Mouse (Mus musculus): ENCODE data around the gene Rgs6. TPM values are rescaled to one million over a fixed set of nuclear protein-coding genes. Genes with fewer than 3 reads are reported as not detected.

The Rgs6 gene
- polyA plus RNA-seq, 1 experiment from 2014 or later = 17.7 TPM

DNA sequence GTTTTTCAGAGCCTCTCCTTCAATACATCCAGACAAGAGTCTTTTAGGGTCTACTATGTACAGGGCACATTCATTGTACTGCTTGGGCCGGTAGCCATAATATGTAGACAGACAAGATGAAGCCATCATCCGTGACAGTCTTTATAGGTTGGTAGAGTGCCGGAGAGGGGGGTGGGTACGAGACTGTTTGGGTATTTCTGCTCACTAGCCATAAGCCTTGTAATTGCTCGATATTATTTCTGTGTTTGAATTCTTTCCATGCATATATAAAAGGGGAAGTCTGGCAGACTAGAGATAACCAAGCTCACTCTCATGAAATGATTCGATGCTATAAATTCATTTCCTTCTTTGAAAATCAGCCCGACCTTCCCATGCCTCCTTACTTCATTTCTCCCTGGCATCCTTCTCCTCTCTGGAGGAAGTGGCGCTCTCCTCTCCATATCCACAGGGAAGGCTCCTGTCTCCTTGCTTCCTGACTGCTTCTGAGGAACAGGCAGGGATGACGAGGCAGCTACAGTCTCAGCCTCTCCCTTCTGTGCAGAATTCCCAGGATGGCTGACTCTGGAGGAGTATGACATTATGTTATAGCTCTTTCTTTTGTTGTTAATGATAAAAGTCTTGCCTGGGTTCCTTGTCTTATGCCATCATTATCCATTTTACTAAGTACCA is 416.1 kb downstream of the Rgs6 start:
- no peak overlapping the region; the same call in 1 of the 2 replicates for H3K9ac ChIP-seq
- H3K36me3 ChIP-seq = no peaks in the 10 kb centered on the region
- H3K4me3 ChIP-seq = no peak overlapping the region
- no peak overlapping the region for H3K4me2 ChIP-seq
- no peaks in the 10 kb centered on the region for H3K27me3 ChIP-seq (replicated peaks)
- H3K9me3 ChIP-seq (replicated peaks) = peaks cover 5% of the 10 kb centered on the region; the same call in 1 of the 2 replicates
- ATAC-seq (ENCODE audit: insufficient number of reproducible peaks, low FRiP score) = no peak
- WGBS = 70% methylated on average over 9 of the region's 9 CpGs
- no peak overlapping the region for H3K27ac ChIP-seq (ENCODE audit: poor library complexity, severe bottlenecking)
- no peaks in the 10 kb centered on the region for H3K4me1 ChIP-seq (replicated peaks)

DNA sequence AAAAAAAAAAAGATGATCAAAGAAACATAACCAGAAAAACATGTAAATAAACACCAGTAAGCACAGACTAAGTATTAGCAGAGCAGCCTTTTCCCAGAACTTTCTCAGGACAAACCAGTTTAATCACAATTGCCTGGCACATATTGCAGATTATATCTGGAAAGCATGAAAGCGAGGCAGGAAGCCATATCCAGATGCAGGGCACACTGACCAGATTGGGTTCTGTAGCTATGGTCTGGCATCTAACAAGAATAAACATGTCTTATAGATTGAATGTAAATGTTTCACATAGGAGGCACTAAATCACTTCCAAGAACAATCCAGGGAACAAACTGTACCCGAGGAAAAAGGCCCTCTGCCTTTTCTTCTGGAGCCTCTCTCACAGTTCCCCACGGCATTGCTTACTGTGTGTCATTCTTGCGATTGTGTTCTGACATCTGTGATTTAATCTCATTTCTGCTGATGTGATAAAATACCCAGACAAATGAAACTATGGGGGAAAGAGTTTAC is 423.0 kb downstream of the Rgs6 start:
- Histone ChIP-seq H3K4me1 (replicated peaks) (peaks cover 12% of the 10 kb centered on the region), H3K27ac (ENCODE audit: poor library complexity, severe bottlenecking) (no peak overlapping the region), H3K4me2 (no peak overlapping the region), H3K9me3 (replicated peaks) (peaks cover 10% of the 10 kb centered on the region), H3K36me3 (no peaks in the 10 kb centered on the region), H3K4me3 (no peak overlapping the region), H3K27me3 (replicated peaks) (no peaks in the 10 kb centered on the region), H3K9ac (no peak overlapping the region)
- no peak for ATAC-seq (ENCODE audit: insufficient number of reproducible peaks, low FRiP score)
- WGBS = 83% methylated on average over 4 of the region's 4 CpGs

DNA sequence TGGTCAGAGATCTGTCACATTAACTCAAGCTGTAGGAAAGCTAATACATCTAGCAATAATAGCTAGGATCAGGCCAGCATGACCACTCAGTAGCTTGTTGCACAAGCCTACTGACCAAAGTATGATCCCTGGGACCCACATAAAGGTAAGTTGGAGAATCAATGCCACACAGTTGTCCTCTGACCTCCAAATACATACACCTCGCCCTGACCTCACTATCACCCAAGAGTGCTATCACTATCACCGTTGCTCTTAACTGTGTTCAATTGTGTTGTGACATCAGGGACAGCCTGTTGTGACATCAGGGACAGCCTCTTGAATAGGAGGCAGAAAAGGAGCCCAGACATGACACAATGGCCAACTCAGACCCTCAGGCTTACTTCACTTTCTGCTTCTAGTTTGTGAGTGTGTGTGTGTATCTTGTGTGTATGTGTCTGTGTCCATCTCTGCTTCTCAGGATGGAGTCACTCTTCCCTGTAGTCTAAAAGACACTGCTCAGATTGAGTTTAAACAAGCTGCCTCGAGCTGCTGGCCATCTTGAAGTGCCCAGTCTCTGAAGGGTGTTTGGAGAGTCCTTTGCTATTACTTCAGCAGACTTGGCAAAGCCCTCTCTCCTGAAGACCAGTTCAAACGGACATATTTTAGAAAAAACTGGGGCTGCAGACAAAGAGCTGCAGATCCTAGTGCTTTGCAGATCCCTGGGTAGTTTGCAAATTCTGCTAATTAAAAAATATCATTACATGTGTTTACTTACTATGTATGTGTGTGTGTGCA is 426.0 kb downstream of the Rgs6 start:
- no peak overlapping the region for H3K4me3 ChIP-seq
- peaks cover 5% of the 10 kb centered on the region; the same call in 1 of the 2 replicates for H3K9me3 ChIP-seq (replicated peaks)
- H3K4me1 ChIP-seq (replicated peaks) = peaks cover 28% of the 10 kb centered on the region
- H3K27ac ChIP-seq (ENCODE audit: poor library complexity, severe bottlenecking) = peak overlapping the region; percentile 36; the same call in 1 of the 2 replicates
- H3K36me3 ChIP-seq = no peaks in the 10 kb centered on the region
- 51% methylated on average over 4 of the region's 4 CpGs for WGBS
- no peaks in the 10 kb centered on the region for H3K27me3 ChIP-seq (replicated peaks)
- no peak overlapping the region for H3K9ac ChIP-seq
- H3K4me2 ChIP-seq = no peak overlapping the region
- ATAC-seq (ENCODE audit: insufficient number of reproducible peaks, low FRiP score) = no peak

DNA sequence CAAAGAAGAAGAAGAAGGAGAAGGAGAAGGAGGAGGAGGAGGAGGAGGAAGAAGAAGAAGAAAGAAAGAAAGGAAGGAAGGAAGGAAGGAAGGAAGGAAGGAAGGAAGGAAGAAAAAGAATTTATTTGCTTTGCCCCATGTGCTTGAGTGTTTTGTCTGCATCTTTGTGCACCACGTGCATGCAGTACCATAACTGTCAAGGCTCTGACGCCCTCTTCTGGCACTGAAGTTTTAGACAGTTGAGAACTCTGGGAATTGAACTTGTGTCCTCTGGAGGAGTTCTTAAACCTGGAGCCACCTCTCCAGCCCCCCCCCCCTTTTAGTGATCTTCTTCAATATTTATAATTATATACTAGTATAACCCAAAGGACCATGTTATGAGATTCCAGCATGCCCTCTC is 426.8 kb downstream of the Rgs6 start:
- H3K9ac ChIP-seq = no peak overlapping the region
- H3K27ac ChIP-seq (ENCODE audit: poor library complexity, severe bottlenecking) = no peak overlapping the region; the same call in 1 of the 2 replicates
- peaks cover 5% of the 10 kb centered on the region; the same call in 1 of the 2 replicates for H3K9me3 ChIP-seq (replicated peaks)

DNA sequence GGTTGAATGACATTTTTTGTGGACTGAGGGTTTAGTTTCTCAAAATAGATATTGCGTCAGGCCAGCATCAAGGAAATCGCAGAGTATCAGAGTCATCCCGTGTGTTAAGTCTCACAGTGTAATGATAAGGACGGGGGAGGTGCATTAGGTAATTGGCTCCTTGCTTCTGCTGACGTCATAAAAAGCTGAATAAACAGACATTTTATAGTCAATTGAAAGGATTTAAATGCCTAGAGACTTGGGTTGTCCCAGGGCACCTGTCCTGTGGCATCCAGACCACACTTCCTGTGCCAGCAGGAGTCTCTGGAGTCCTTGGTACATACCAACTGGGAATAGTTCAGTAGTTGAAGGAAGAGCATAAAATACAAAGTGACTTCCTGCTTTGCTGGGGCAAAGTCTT is 427.3 kb downstream of the Rgs6 start:
- ATAC-seq (ENCODE audit: insufficient number of reproducible peaks, low FRiP score) = no peak
- no peak overlapping the region for H3K9ac ChIP-seq
- no peaks in the 10 kb centered on the region for H3K27me3 ChIP-seq (replicated peaks)
- H3K27ac ChIP-seq (ENCODE audit: poor library complexity, severe bottlenecking) = no peak overlapping the region; the same call in 1 of the 2 replicates
- 33% methylated on average over 5 of the region's 5 CpGs for WGBS
- no peaks in the 10 kb centered on the region for H3K36me3 ChIP-seq
- no peak overlapping the region for H3K4me2 ChIP-seq
- peaks cover 5% of the 10 kb centered on the region; the same call in 1 of the 2 replicates for H3K9me3 ChIP-seq (replicated peaks)
- no peak overlapping the region for H3K4me3 ChIP-seq
- peaks cover 28% of the 10 kb centered on the region for H3K4me1 ChIP-seq (replicated peaks)

More for the DNA sequence above, 426.8 kb downstream of the Rgs6 start:
- no peak overlapping the region for H3K4me2 ChIP-seq
- no peaks in the 10 kb centered on the region for H3K36me3 ChIP-seq
- peaks cover 28% of the 10 kb centered on the region for H3K4me1 ChIP-seq (replicated peaks)
- H3K27me3 ChIP-seq (replicated peaks) = no peaks in the 10 kb centered on the region
- WGBS = 27% methylated on average over 2 of the region's 2 CpGs
- ATAC-seq (ENCODE audit: insufficient number of reproducible peaks, low FRiP score) = no peak
- H3K4me3 ChIP-seq = no peak overlapping the region

DNA sequence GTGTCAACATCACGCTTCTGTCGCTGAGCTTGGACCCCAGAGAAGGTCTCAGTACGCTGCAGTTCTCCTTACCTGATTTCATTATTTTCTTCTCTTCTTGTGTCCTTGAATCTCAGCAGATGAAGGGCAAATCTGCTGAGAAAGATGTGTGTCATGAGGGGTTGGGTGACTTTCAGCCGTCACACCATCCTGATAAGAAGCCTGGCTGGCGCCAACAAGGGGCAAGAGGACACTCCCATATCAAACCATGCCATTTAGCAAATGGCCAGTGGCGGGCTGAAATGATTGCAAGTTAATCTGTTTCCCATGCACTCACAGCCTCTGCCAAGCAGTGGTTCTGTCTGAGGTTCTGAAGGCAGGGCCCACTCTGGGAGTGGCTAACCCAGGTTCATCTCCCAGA is 428.4 kb downstream of the Rgs6 start:
- Histone ChIP-seq H3K27ac (ENCODE audit: poor library complexity, severe bottlenecking) (peak overlapping the region; percentile 27; the same call in 1 of the 2 replicates), H3K4me1 (replicated peaks) (peaks cover 28% of the 10 kb centered on the region), H3K27me3 (replicated peaks) (no peaks in the 10 kb centered on the region), H3K4me2 (peak overlapping the region; percentile 18), H3K9ac (no peak overlapping the region), H3K36me3 (no peaks in the 10 kb centered on the region), H3K4me3 (no peak overlapping the region), H3K9me3 (replicated peaks) (peaks cover 3% of the 10 kb centered on the region; the same call in 1 of the 2 replicates)
- WGBS = 37% methylated on average over 6 of the region's 6 CpGs
- no peak for ATAC-seq (ENCODE audit: insufficient number of reproducible peaks, low FRiP score)

DNA sequence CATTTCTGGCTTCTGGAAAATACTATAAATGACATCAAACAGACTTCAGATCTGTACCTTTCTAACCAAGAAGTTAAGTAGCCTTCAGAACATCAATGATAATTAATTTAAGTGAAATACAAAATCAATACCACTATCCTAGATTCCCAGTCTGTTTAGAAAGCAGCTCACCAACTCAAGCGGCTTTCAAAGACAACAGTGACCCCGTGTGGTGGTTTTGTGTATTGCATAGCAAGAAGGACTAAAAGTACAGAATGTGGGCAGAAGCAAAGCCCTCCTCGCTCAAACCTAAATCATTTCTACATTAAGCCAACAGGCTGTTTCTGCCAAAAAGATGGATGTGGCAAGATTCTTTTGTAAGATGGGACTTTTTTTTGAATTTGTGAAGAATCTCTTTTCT is 429.9 kb downstream of the Rgs6 start:
- H3K9me3 ChIP-seq (replicated peaks) = no peaks in the 10 kb centered on the region
- H3K27ac ChIP-seq (ENCODE audit: poor library complexity, severe bottlenecking) = no peak overlapping the region
- H3K4me2 ChIP-seq = no peak overlapping the region
- no peaks in the 10 kb centered on the region for H3K27me3 ChIP-seq (replicated peaks)
- H3K9ac ChIP-seq = no peak overlapping the region
- ATAC-seq (ENCODE audit: insufficient number of reproducible peaks, low FRiP score) = no peak
- peaks cover 28% of the 10 kb centered on the region for H3K4me1 ChIP-seq (replicated peaks)
- WGBS = 6% methylated on average over 3 of the region's 3 CpGs
- H3K4me3 ChIP-seq = no peak overlapping the region
- H3K36me3 ChIP-seq = no peaks in the 10 kb centered on the region

DNA sequence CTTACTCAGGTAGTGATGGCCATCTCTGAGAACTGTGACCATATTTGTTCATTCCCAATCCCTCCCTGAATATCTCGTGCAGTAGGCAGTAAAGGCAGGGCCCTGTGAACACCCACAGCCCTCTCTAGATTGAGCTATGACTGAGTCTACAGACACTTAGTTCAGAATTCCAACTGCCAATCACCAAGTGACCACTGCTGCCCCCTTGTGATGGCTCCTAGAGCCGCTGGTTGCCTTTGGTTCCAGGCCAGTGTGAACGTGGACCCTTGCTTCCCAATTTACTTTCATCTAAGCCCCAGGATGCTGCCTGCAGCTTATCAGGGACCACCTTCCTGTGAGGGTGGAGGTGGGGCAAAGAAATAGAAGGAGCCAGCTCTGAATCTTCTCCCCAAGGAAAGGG is 438.9 kb downstream of the Rgs6 start:
- no peak for ATAC-seq (ENCODE audit: insufficient number of reproducible peaks, low FRiP score)
- 38% methylated on average over 3 of the region's 3 CpGs for WGBS
- no peak overlapping the region for H3K4me3 ChIP-seq

DNA sequence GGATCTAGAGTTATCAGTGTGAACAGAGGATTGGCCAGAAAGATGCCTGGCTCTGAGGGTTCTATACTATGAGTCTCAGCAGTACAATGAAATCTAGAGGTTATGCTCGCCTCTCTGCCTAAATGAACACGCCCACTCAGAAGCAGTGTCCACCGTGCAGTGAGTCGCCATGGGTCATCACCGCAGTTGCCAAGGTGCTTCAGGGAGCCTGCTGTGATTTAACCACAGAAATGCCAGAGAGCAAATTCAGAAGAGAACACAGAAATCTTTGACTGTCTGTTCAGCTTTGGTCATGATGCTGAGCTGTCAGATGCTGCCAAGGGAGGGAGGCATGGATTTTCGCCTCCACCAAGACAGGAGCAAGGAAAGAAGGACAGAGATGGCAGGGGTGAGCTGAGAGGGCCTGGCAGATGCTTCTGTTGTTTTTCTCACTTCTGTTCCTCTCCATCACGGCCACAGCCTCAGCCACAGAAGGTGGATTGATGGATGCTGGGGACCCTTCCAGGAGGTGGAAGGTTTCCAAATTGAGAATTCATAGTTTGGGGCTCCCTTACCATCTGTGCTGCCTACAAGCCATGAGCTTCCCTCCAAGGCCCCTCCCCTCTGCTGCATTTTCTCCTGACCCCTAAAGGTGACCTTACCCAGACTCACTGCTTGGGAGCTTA is 445.2 kb downstream of the Rgs6 start:
- Histone ChIP-seq H3K4me3 (no peak overlapping the region), H3K27ac (ENCODE audit: poor library complexity, severe bottlenecking) (no peak overlapping the region), H3K27me3 (replicated peaks) (no peaks in the 10 kb centered on the region), H3K36me3 (no peaks in the 10 kb centered on the region), H3K9ac (no peak overlapping the region), H3K9me3 (replicated peaks) (no peaks in the 10 kb centered on the region), H3K4me2 (no peak overlapping the region), H3K4me1 (replicated peaks) (peaks cover 30% of the 10 kb centered on the region)
- 68% methylated on average over 7 of the region's 7 CpGs for WGBS
- ATAC-seq (ENCODE audit: insufficient number of reproducible peaks, low FRiP score) = no peak

More for the DNA sequence above, 438.9 kb downstream of the Rgs6 start:
- H3K4me1 ChIP-seq (replicated peaks) = peaks cover 10% of the 10 kb centered on the region
- no peak overlapping the region for H3K27ac ChIP-seq (ENCODE audit: poor library complexity, severe bottlenecking)
- no peaks in the 10 kb centered on the region for H3K36me3 ChIP-seq
- no peaks in the 10 kb centered on the region for H3K27me3 ChIP-seq (replicated peaks)
- H3K9me3 ChIP-seq (replicated peaks) = no peaks in the 10 kb centered on the region; the same call in 1 of the 2 replicates
- H3K9ac ChIP-seq = no peak overlapping the region
- H3K4me2 ChIP-seq = no peak overlapping the region

DNA sequence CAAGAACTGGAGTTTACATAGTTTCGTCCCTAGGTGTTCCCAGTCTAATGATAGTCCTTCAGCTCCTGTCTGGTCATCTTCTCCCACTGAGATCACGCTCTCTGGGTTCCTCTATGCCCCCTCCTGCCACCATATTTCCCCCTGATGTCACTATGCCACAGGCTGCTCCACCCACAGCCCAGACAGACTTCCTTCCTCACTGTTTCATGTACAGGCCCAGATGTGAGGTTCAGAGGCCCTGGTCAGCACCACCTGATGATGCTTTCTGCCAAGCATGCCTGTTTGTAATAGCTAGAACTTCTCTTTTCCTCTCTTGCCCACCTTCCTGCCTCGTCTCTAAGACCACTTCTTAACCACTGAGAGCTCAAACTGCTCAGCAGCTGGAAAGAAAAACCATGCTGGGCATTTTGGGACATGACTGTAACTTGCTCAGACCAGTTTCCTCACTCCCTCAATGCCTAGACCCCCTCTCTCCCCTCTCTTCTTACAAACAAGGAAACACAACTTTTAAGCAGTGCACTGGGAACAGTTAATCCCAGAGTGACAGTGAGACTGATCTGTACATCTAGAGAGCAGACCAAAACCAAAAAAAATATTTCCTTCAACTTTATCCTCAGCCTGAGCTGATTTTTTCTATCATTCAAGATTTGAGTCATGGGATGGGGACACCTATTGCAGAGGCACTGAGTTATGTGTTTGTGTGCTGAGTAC is 446.9 kb downstream of the Rgs6 start:
- Histone ChIP-seq H3K4me2 (no peak overlapping the region), H3K9ac (no peak overlapping the region), H3K4me1 (replicated peaks) (peaks cover 46% of the 10 kb centered on the region), H3K27ac (ENCODE audit: poor library complexity, severe bottlenecking) (no peak overlapping the region), H3K9me3 (replicated peaks) (no peaks in the 10 kb centered on the region), H3K36me3 (no peaks in the 10 kb centered on the region), H3K27me3 (replicated peaks) (no peaks in the 10 kb centered on the region), H3K4me3 (no peak overlapping the region)
- ATAC-seq (ENCODE audit: insufficient number of reproducible peaks, low FRiP score) = no peak
- 73% methylated on average over 3 of the region's 3 CpGs for WGBS
